Mouse (Mus musculus): ENCODE results near the gene Pigo.

The Pigo gene

GRCm38 (mm10) chr4:43025084-43025960, at the start of gene Pigo:
Gene Pigo, minus strand, starts transcription at chr4:43025819.
- DNase-seq (ENCODE audit: inconsistent ontology term) = peak; percentile 98

GRCm38 (mm10) chr4:43074923-43075322, 49.3 kb upstream of the Pigo start:
- no peak for DNase-seq (ENCODE audit: inconsistent ontology term)

- no peak for DNase-seq (ENCODE audit: inconsistent ontology term)
Measured at GRCm38 (mm10) chr4:43065471-43065870, 39.9 kb upstream of the Pigo start.

GRCm38 (mm10) chr4:43060286-43060685, 34.7 kb upstream of the Pigo start:
- no peak for DNase-seq (ENCODE audit: inconsistent ontology term)

GRCm38 (mm10) chr4:43059697-43060096, 34.1 kb upstream of the Pigo start:
- no peak for DNase-seq (ENCODE audit: inconsistent ontology term)

GRCm38 (mm10) chr4:43058753-43059654, 33.4 kb upstream of the Pigo start, which contains the start of gene Unc13b:
Gene Unc13b, plus strand, starts transcription at chr4:43058953.
- DNase-seq (ENCODE audit: inconsistent ontology term) = peak; percentile 97

GRCm38 (mm10) chr4:43058392-43058752, 32.8 kb upstream of the Pigo start:
- DNase-seq (ENCODE audit: inconsistent ontology term) = no peak

- no peak for DNase-seq (ENCODE audit: inconsistent ontology term)
Measured at GRCm38 (mm10) chr4:43057654-43058053, 32.0 kb upstream of the Pigo start.

- DNase-seq (ENCODE audit: inconsistent ontology term) = peak; percentile 44
Measured at GRCm38 (mm10) chr4:43052627-43053026, 27.0 kb upstream of the Pigo start.

- DNase-seq (ENCODE audit: inconsistent ontology term) = peak; percentile 78
Measured at GRCm38 (mm10) chr4:43047231-43047630, 21.6 kb upstream of the Pigo start.

- peak; percentile 4 for DNase-seq (ENCODE audit: inconsistent ontology term)
Measured at GRCm38 (mm10) chr4:43046607-43047006, 21.0 kb upstream of the Pigo start.

- DNase-seq (ENCODE audit: inconsistent ontology term) = peak; percentile 100
Measured at GRCm38 (mm10) chr4:43045659-43046302, 20.2 kb upstream of the Pigo start, which contains the start of gene Fam214b. Gene Fam214b, minus strand, starts transcription at chr4:43046220.

- no peak for DNase-seq (ENCODE audit: inconsistent ontology term)
Measured at GRCm38 (mm10) chr4:43045285-43045658, 19.7 kb upstream of the Pigo start.

GRCm38 (mm10) chr4:43044673-43045072, 19.1 kb upstream of the Pigo start:
- DNase-seq (ENCODE audit: inconsistent ontology term) = peak; percentile 19

GRCm38 (mm10) chr4:43043644-43044357, 18.2 kb upstream of the Pigo start:
- peak; percentile 94 for DNase-seq (ENCODE audit: inconsistent ontology term)

- DNase-seq (ENCODE audit: inconsistent ontology term) = peak; percentile 68
Measured at GRCm38 (mm10) chr4:43040881-43041547, 15.4 kb upstream of the Pigo start.

GRCm38 (mm10) chr4:43040114-43040572, 14.5 kb upstream of the Pigo start:
- DNase-seq (ENCODE audit: inconsistent ontology term) = peak; percentile 100

GRCm38 (mm10) chr4:43039609-43040008, 14.0 kb upstream of the Pigo start:
- peak; percentile 35 for DNase-seq (ENCODE audit: inconsistent ontology term)

- DNase-seq (ENCODE audit: inconsistent ontology term) = peak; percentile 79
Measured at GRCm38 (mm10) chr4:43038567-43039495, 13.2 kb upstream of the Pigo start.

Data from Muller cell, postnatal 12 days (primary cell).